Mouse (Mus musculus) neural tube, embryonic 12.5 days (tissue): Measurements from ENCODE around the gene Olfr549. TPM values are rescaled to one million over a fixed set of nuclear protein-coding genes. Genes with fewer than 3 reads are reported as not detected.

ENCODE experiments used
- polyA plus RNA-seq: library from polyadenylated mRNA; unstranded; fragments of >200 nt; fragmentation: Nextera tagmentation; extraction: Ambion mirVana; gene quantifications from 2 replicates; pipeline ENCODE4 v1.2.1, GENCODE M21; 2016

Gene Olfr549
- polyA plus RNA-seq, 1 experiment from 2014 or later: not detected

Other genes with a start within 250 kb of the Olfr549 start
- 113 and 115 TPM in 2 replicates for gene Rrm1, start 108.2 kb upstream of the Olfr549 start, polyA plus RNA-seq
- 0.45 and 0.46 TPM in 2 replicates for gene Olfr543, start 68.2 kb upstream of the Olfr549 start, polyA plus RNA-seq
- gene Olfr544, start 61.6 kb upstream of the Olfr549 start, polyA plus RNA-seq: 0.05 and 0.15 TPM in 2 replicates
- 0.10 and 0.13 TPM in 2 replicates for gene Olfr545, start 50.3 kb upstream of the Olfr549 start, polyA plus RNA-seq
- gene Olfr547, start 15.1 kb upstream of the Olfr549 start, polyA plus RNA-seq: not detected in 2 replicates
- gene Olfr548-ps1, start 9.0 kb upstream of the Olfr549 start, polyA plus RNA-seq: not detected in 2 replicates
- gene Trim21, start 15.6 kb downstream of the Olfr549 start, polyA plus RNA-seq: 0.20 TPM in 1 of 2 replicates, not detected in the other
- not detected in 2 replicates for gene Olfr550, start 21.6 kb downstream of the Olfr549 start, polyA plus RNA-seq
- not detected in 2 replicates for gene Olfr551, start 42.0 kb downstream of the Olfr549 start, polyA plus RNA-seq
- gene Olfr552, start 47.9 kb downstream of the Olfr549 start, polyA plus RNA-seq: not detected in 2 replicates
- gene Olfr553, start 68.3 kb downstream of the Olfr549 start, polyA plus RNA-seq: not detected in 2 replicates
- gene Olfr554, start 88.6 kb downstream of the Olfr549 start, polyA plus RNA-seq: not detected in 2 replicates
- gene Olfr555, start 109.0 kb downstream of the Olfr549 start, polyA plus RNA-seq: not detected in 2 replicates
- not detected in 2 replicates for gene Olfr556, start 115.0 kb downstream of the Olfr549 start, polyA plus RNA-seq
- 10.8 and 12.4 TPM in 2 replicates for gene Trim68, start 137.5 kb downstream of the Olfr549 start, polyA plus RNA-seq
- not detected in 2 replicates for gene Olfr557, start 146.0 kb downstream of the Olfr549 start, polyA plus RNA-seq
- 1.3 and 1.8 TPM in 2 replicates for gene Olfr558, start 152.3 kb downstream of the Olfr549 start, polyA plus RNA-seq
- gene Olfr33, start 169.2 kb downstream of the Olfr549 start, polyA plus RNA-seq: 0.08 TPM in 1 of 2 replicates, not detected in the other
- 0.20 TPM in 1 of 2 replicates, not detected in the other for gene Olfr559, start 177.6 kb downstream of the Olfr549 start, polyA plus RNA-seq
- not detected in 2 replicates for gene Olfr560, start 209.5 kb downstream of the Olfr549 start, polyA plus RNA-seq
- gene Olfr78, start 209.6 kb downstream of the Olfr549 start, polyA plus RNA-seq: 0.19 and 0.48 TPM in 2 replicates
- 0.13 and 0.18 TPM in 2 replicates for gene Olfr561, start 221.4 kb downstream of the Olfr549 start, polyA plus RNA-seq